Mouse (Mus musculus) kidney, embryonic 15.5 days (tissue): Measurements from ENCODE around the gene Sdccag8. TPM values are rescaled to one million over a fixed set of nuclear protein-coding genes. Genes with fewer than 3 reads are reported as not detected.
"Not testable (repeated sequence)": the region's sequence is repeated elsewhere in the genome, so short reads cannot be mapped to it uniquely, and the experiment has no call there.

Experiments used
- ATAC-seq: fragments of 200-750 bp; cut with Nextera tagmentation; replicated peaks from 2 replicates; pipeline ENCODE4 v1.8.0; 2017; ENCODE audit warnings: moderate TSS enrichment; ENCODE audit not compliant: low FRiP score
- H3K27ac ChIP-seq: fragments of 300-500 bp; sonication (generic); 2 replicates; pipeline ENCODE4 v1.5.1; 2015; ENCODE audit warnings: mild to moderate bottlenecking, inconsistent platforms
- H3K27me3 ChIP-seq: fragments of 300-500 bp; sonication (generic); 2 replicates; pipeline ENCODE4 v1.6.1; 2015; ENCODE audit warnings: inconsistent platforms
- H3K36me3 ChIP-seq: fragments of 300-500 bp; sonication (generic); 2 replicates; pipeline ENCODE4 v1.6.1; 2015; ENCODE audit warnings: inconsistent platforms
- H3K4me1 ChIP-seq: fragments of 300-500 bp; sonication (generic); 2 replicates; pipeline ENCODE4 v1.6.1; 2015; ENCODE audit warnings: inconsistent platforms
- H3K4me2 ChIP-seq: fragments of 300-500 bp; sonication (generic); 2 replicates; pipeline ENCODE4 v1.6.1; 2015; ENCODE audit warnings: moderate library complexity, mild to moderate bottlenecking, inconsistent platforms
- H3K4me3 ChIP-seq: fragments of 300-500 bp; sonication (generic); replicated peaks from 2 replicates; pipeline ENCODE4 v1.5.1; 2015; ENCODE audit warnings: mild to moderate bottlenecking, inconsistent platforms
- H3K9ac ChIP-seq: fragments of 300-500 bp; sonication (generic); 2 replicates; pipeline ENCODE4 v1.6.1; 2015; ENCODE audit warnings: mild to moderate bottlenecking, inconsistent platforms
- H3K9me3 ChIP-seq: fragments of 300-500 bp; sonication (generic); replicated peaks from 2 replicates; pipeline ENCODE4 v1.6.1; 2016; ENCODE audit warnings: inconsistent platforms
- WGBS: fragments of 180-500 bp; shearing (Covaris S2); methylation state at CpG from one replicate; pipeline ENCODE4 v1.1.7; 2015; ENCODE audit warnings: mixed read lengths; 5-methylcytosine and 5-hydroxymethylcytosine counted together
- polyA plus RNA-seq: library from polyadenylated mRNA; unstranded; fragments of >200 nt; fragmentation: Nextera tagmentation; extraction: Ambion mirVana; gene quantifications from 2 replicates; pipeline ENCODE4 v1.2.1, GENCODE M21; 2015

Gene Sdccag8
- polyA plus RNA-seq, 1 experiment from 2014 or later: 17.1 TPM

DNA sequence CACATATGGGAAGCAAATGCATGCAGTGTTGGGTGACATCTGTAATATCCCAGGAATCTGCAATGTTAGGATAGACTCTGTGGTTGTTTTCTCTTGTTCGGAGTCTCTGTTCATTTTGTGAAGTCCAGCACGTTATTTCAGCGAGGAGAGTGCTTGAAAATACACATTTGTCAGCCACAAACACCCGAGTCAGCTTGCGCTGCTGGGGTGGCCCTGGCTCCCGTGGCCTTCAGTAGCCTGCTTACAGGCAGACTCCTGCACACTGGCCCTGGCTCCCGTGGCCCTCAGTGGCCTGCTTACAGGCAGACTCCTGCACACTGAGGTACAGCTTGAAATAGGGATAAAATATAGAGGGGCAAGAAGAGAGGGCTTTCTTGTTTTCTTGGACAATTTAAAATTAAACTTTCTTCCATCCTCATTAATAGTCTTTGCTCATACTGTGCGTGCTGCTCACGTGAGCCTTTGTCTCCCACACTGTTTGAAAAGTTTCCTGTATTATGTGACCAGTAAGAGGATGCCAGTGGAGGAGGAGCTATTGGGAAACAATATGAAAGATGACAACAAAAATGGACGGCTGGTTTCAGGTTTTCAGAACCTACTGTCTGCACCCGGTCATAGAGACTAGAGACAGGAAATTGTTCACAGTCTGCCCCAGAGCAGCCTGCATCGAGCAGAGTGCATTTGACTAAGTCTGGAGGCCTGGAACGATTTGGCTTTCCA, 119.7 kb downstream of the Sdccag8 start:
- Histone ChIP-seq H3K4me3 (no peak overlapping the region), H3K36me3 (no peaks in the 10 kb centered on the region), H3K27ac (no peak overlapping the region), H3K27me3 (no peaks in the 10 kb centered on the region), H3K4me1 (no peaks in the 10 kb centered on the region), H3K9me3 (no peaks in the 10 kb centered on the region), H3K4me2 (no peak overlapping the region), H3K9ac (no peak overlapping the region)
- 67% methylated on average over 13 of the region's 13 CpGs for WGBS
- no peak for ATAC-seq

DNA sequence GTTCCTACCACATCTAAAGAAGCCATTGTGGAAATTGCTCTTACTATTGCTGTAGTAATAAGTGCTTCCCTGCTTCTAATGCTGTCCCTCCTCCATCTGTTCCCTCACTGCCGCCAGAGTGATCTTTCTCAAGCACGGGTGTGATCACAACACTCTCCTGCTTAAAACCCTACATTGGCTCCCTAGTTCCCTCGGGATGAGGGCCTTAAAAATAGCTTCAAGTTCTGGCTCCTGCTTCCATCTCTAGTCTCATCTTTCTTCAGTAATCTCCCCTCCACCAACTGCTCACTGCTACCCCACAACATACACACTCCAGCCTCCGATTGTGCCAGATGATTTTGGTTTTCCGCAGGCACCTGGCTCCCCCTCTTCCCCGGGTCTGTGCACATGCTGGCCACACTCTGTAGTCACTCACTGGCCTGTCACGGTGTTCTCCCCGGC, 125.5 kb downstream of the Sdccag8 start:
- Histone ChIP-seq H3K4me1 (no peaks in the 10 kb centered on the region), H3K9me3 (no peaks in the 10 kb centered on the region), H3K4me2 (no peak overlapping the region), H3K27ac (no peak overlapping the region), H3K9ac (no peak overlapping the region), H3K27me3 (no peaks in the 10 kb centered on the region), H3K4me3 (no peak overlapping the region), H3K36me3 (no peaks in the 10 kb centered on the region)
- 57% methylated on average over 8 of the region's 8 CpGs for WGBS
- ATAC-seq: no peak

DNA sequence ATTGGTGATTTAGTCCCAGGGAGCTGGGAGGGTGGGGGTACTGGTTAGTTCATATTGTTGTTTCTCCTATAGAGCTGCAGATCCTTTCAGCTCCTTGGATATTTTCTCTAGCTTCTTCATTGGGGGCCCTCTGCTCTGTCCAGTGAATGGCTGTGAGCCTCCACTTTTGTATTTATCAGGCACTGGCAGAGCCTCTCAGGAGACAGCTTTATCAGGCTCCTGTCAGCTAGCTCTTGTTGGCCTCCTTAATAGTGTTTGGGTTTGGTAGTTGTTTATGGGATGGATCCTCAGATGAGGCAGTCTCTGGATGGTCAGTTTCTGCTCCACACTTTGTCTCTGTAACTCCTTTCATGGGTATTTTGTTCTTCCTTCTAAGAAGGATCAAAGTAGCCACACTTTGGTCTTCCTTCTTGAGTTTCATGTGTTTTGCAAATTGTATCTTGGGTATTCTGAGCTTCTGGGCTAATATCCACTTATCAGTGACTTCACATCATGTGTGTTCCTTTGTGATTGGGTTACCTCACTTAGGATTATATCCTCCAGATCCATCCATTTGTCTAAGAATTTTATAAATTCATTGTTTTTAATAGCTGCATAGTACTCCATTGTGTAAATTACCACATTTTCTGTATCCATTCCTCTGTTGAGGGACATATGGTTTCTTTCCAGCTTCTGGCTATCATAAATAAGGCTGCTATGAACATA, 127.0 kb downstream of the Sdccag8 start:
- H3K36me3 ChIP-seq, H3K27ac ChIP-seq, H3K9me3 ChIP-seq, H3K27me3 ChIP-seq, H3K4me1 ChIP-seq, H3K9ac ChIP-seq, ATAC-seq, H3K4me3 ChIP-seq, H3K4me2 ChIP-seq: not testable (repeated sequence)

DNA sequence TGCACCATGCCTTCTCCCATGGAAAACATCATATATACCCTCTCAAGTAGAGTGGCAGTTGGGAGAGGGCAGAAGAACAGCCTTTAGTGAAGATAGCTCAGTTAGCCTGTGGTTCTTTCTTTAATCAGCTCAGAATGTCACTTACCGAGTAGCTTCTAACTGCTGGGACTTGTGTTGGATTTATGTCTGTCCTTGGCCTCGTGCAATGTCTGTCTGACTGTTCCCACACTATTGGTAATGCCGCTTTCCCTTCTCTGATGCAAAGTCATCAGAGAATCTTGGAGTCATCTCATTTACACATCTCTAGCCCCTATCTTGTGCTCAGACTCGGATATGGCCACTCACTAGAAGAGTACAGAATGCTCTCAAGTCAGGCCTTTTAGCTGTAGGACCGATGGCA, 128.7 kb downstream of the Sdccag8 start:
- Histone ChIP-seq H3K9me3 (no peaks in the 10 kb centered on the region), H3K27ac (no peak overlapping the region), H3K4me2 (no peak overlapping the region), H3K36me3 (no peaks in the 10 kb centered on the region), H3K9ac (no peak overlapping the region), H3K4me3 (no peak overlapping the region), H3K4me1 (no peaks in the 10 kb centered on the region), H3K27me3 (no peaks in the 10 kb centered on the region)
- 92% methylated on average over 5 of the region's 5 CpGs for WGBS
- no peak for ATAC-seq

DNA sequence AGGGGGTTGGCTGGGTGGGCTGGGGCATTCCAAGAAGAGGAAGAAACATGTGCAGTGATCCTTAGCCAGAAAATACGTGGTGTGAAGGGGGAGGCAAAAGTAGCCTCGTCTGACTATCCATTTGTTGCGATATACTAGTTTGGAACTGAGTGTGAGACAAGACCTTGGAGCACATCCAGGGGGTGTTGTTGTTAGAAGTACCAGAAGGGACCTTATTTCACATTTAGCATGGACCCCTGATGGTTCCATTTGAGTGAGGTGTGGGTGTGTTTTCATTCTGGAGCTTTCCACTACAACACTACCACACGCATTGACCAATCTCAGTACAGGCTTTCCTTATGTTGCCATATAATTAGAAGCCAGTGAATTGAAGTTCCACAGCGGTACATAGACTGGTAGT, 129.5 kb downstream of the Sdccag8 start:
- no peaks in the 10 kb centered on the region for H3K9me3 ChIP-seq
- H3K4me1 ChIP-seq: no peaks in the 10 kb centered on the region
- H3K27me3 ChIP-seq: no peaks in the 10 kb centered on the region
- no peak overlapping the region for H3K9ac ChIP-seq
- 73% methylated on average over 5 of the region's 5 CpGs for WGBS
- H3K27ac ChIP-seq: no peak overlapping the region
- H3K36me3 ChIP-seq: no peaks in the 10 kb centered on the region
- no peak overlapping the region for H3K4me3 ChIP-seq
- ATAC-seq: no peak
- H3K4me2 ChIP-seq: no peak overlapping the region

DNA sequence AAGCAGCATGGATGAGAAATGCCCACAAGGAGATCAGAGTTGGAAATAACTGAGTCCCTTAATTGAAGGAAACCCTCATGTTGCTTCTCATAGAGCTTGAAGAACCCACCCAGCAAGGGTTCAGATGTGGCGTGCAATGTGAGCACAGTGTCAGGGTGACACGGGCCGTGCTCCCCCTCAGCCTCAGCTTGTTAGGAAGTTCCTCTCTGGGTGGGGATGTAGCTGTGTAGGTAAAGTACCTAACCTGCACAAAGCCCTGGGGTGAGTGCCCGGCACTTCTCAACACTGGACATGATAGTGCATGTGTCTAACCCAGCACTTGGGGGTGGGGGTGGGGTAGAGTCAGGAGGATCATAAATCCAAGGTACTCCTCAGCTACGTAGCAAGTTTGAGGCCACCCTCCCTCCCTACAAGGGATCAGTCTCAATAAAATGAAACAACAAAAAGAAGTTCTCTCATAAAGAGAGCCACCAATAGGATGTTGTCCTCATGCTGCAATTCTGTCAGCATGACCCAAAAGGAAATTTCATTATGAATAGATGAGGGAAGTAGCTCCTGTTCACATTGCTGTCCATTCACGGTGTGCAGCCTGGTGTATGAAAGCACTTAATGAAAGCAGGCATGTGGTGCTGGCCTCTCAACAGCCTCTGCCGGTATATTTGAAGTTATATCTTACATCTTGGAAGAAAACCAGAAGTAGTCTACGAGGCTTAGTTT, 130.2 kb downstream of the Sdccag8 start:
- no peaks in the 10 kb centered on the region for H3K27me3 ChIP-seq
- H3K36me3 ChIP-seq: no peaks in the 10 kb centered on the region
- H3K4me1 ChIP-seq: no peaks in the 10 kb centered on the region
- no peak overlapping the region for H3K9ac ChIP-seq
- H3K27ac ChIP-seq: no peak overlapping the region
- WGBS: 79% methylated on average over 8 of the region's 8 CpGs
- H3K4me3 ChIP-seq: no peak overlapping the region
- H3K9me3 ChIP-seq: no peaks in the 10 kb centered on the region
- H3K4me2 ChIP-seq: no peak overlapping the region
- no peak for ATAC-seq

DNA sequence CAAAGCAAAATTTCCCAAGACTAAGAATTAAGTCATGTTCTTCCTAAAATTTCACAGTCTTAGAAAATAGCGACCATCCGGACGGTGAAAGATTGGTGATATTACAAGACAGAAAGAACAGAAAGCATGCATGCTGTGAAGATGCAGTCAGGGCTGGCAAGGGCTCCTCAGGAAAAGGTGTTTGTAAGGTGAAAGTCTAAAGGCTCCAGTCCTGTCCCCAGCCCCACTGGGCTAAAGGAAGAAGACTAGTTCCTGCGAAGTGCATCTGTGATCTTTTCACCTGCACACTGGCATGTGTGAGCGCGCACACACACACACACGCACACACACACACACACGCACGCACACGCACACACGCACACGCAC, 130.7 kb downstream of the Sdccag8 start:
- no peak overlapping the region for H3K9ac ChIP-seq
- 92% methylated on average over 12 of the region's 12 CpGs for WGBS
- H3K4me1 ChIP-seq: no peaks in the 10 kb centered on the region
- H3K4me3 ChIP-seq: no peak overlapping the region
- ATAC-seq: no peak
- no peak overlapping the region for H3K27ac ChIP-seq
- H3K36me3 ChIP-seq: no peaks in the 10 kb centered on the region
- no peak overlapping the region for H3K4me2 ChIP-seq
- H3K9me3 ChIP-seq: no peaks in the 10 kb centered on the region
- H3K27me3 ChIP-seq: no peaks in the 10 kb centered on the region

DNA sequence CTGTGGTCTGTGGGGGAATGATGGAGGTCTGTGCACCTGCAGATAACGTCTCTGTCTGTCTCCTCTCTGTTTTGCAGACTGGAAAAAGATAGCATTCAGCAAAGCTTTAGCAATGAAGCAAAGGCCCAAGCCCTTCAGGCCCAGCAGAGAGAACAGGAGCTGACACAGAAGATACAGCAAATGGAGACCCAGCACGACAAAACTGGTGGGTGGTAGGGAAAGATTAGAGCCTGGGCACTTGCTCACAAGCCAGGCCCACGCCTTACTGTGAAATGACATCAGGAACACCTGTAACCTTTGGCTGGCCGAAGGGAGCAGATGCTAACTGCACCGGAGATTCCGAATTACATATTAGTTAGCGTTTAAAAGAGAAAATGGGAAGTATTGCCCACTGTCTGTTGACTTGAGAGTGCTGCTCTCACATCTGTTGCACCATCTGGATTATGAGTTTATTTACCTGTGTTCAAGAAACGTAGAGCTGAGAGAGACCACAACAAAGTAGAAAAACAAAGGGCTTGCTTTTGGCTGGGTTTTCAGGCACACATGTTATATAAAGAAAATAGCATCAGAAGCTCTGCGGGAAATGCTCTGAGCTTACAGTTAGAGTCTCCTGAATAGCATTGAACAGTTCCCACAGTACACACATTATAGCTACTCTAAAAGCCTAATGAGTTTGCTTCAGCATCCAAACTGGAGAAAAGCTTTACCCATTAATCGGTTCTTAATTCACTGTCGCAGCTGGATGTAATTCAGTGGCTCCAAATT, 131.8 kb downstream of the Sdccag8 start:
- no peaks in the 10 kb centered on the region for H3K4me1 ChIP-seq
- no peaks in the 10 kb centered on the region for H3K36me3 ChIP-seq
- no peaks in the 10 kb centered on the region for H3K9me3 ChIP-seq
- no peak overlapping the region for H3K4me2 ChIP-seq
- no peak overlapping the region for H3K4me3 ChIP-seq
- H3K27ac ChIP-seq: no peak overlapping the region
- no peak for ATAC-seq
- 83% methylated on average over 11 of the region's 11 CpGs for WGBS
- no peak overlapping the region for H3K9ac ChIP-seq
- H3K27me3 ChIP-seq: no peaks in the 10 kb centered on the region

DNA sequence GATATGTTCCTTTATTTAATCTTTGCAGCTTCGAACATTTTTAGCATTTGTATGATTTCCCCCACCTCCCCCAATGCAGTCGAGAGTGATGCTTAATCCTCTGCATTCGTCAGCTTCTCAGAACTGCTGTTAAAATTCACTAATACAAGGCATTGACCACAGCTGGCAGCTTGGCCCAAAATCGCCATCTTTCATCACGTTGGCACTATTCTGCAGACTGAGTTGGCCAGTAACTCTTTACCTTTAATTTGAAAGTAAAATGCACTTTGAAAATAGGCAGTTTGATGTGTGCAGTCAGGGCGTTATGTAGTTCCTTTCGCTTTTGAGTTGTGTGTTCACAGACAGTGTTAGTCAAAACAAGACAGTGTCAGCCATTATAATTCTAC, 132.3 kb downstream of the Sdccag8 start:
- Histone ChIP-seq H3K27me3 (no peaks in the 10 kb centered on the region), H3K9me3 (no peaks in the 10 kb centered on the region), H3K9ac (no peak overlapping the region), H3K4me1 (no peaks in the 10 kb centered on the region), H3K4me2 (no peak overlapping the region), H3K36me3 (no peaks in the 10 kb centered on the region), H3K27ac (no peak overlapping the region), H3K4me3 (no peak overlapping the region)
- 89% methylated on average over 7 of the region's 7 CpGs for WGBS
- no peak for ATAC-seq

DNA sequence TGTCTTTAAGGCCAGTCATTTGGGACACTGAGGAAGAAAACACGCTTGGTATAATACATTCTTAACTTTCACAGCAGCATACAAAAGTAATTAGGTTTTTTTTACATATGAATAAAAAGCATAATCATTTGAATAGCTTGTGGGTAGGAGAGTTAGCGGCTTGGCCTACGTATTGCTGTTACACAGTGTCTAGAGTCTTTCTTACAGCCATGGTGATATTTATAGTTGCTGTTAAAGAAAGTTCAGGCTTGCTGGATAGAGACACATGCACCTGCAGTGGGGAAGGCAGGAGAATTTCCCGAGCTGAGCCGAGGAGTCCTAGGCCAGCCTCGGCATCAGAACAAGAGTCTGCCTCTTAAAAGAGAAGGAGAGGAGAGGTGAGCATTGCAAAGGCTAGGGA, 134.4 kb downstream of the Sdccag8 start:
- no peaks in the 10 kb centered on the region for H3K9me3 ChIP-seq
- H3K36me3 ChIP-seq: no peaks in the 10 kb centered on the region
- no peak overlapping the region for H3K4me2 ChIP-seq
- H3K27ac ChIP-seq: no peak overlapping the region
- no peak overlapping the region for H3K4me3 ChIP-seq
- WGBS: 79% methylated on average over 6 of the region's 6 CpGs
- no peaks in the 10 kb centered on the region for H3K4me1 ChIP-seq
- no peaks in the 10 kb centered on the region for H3K27me3 ChIP-seq
- no peak for ATAC-seq
- no peak overlapping the region for H3K9ac ChIP-seq

DNA sequence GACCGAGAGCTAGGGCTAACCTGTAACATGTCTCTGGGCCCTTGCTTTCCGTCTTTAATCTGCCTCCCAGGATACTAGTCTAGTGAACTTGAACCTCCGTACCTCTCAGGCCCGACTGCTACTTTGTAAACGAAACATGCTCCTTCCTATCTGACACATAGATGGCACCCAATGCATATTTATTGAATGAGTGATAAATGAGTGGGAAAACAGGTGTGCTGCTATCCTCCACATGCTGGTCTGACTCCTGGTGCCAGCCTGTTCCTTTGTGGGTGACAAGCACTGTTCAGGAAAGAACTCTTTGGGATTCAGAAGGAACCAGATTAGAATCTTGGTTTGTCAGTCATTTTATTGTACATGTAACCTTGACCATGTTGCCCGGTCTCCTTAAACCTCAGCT, 134.9 kb downstream of the Sdccag8 start:
- H3K27me3 ChIP-seq: no peaks in the 10 kb centered on the region
- no peak overlapping the region for H3K4me2 ChIP-seq
- H3K36me3 ChIP-seq: no peaks in the 10 kb centered on the region
- WGBS: 86% methylated on average over 6 of the region's 6 CpGs
- H3K4me3 ChIP-seq: no peak overlapping the region
- H3K9ac ChIP-seq: no peak overlapping the region
- H3K9me3 ChIP-seq: no peaks in the 10 kb centered on the region
- no peaks in the 10 kb centered on the region for H3K4me1 ChIP-seq
- ATAC-seq: no peak
- no peak overlapping the region for H3K27ac ChIP-seq

DNA sequence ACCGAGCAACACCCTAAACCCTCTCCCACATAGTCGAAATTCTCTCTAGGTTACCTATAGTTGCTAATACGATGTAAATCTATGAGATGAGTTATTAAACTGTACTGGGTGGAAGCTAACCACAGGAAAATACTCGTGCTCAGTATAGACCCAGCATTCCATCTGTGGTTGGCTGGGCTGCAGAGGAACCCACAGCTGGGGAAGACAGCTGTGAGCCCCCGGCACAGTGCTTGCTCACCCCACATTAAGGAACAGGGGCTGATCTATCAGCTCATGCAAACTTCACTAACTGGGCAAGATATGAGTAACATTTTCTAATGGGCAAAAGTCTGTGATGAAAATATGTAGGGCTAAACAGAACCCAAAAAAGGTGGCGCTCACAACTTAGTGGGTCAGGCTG, 135.6 kb downstream of the Sdccag8 start:
- 90% methylated on average over 6 of the region's 6 CpGs for WGBS
- Histone ChIP-seq H3K36me3 (no peaks in the 10 kb centered on the region), H3K4me1 (no peaks in the 10 kb centered on the region), H3K27ac (no peak overlapping the region), H3K4me3 (no peak overlapping the region), H3K9ac (no peak overlapping the region), H3K9me3 (no peaks in the 10 kb centered on the region), H3K4me2 (no peak overlapping the region), H3K27me3 (no peaks in the 10 kb centered on the region)
- ATAC-seq: no peak
